Mouse (Mus musculus) C2C12 (cell line): ENCODE data around the gene Wbp2. TPM values are rescaled to one million over a fixed set of nuclear protein-coding genes. Genes with fewer than 3 reads are reported as not detected.
A peak's percentile ranks its signal among the peaks of the same experiment; 100 is the strongest.

ENCODE experiments used
- H3K27me3 ChIP-seq: one replicate; pipeline ENCODE4 v1.6.1; 2011; ENCODE audit not compliant: control insufficient read depth, insufficient read depth, insufficient read length
- H3K36me3 ChIP-seq: one replicate; pipeline ENCODE4 v1.6.1; 2011; ENCODE audit not compliant: control insufficient read depth, insufficient read depth
- H3K4me3 ChIP-seq: one replicate; pipeline ENCODE4 v1.5.1; 2011; ENCODE audit warnings: mild to moderate bottlenecking, control low read depth; ENCODE audit not compliant: poor library complexity, insufficient read depth, severe bottlenecking
- H3K79me2 ChIP-seq: one replicate; pipeline ENCODE4 v1.6.1; 2011; ENCODE audit not compliant: control insufficient read depth, insufficient read depth
- H3K79me3 ChIP-seq: one replicate; pipeline ENCODE4 v1.6.1; 2011; ENCODE audit warnings: low read depth, control low read depth
- H3ac ChIP-seq: one replicate; pipeline ENCODE3; 2011; ENCODE audit warnings: low read depth; ENCODE audit not compliant: control insufficient read depth, insufficient read length
- CEBPB ChIP-seq: IDR thresholded peaks from one replicate; pipeline ENCODE4 v1.6.1; 2011; ENCODE audit warnings: low read depth, mild to moderate bottlenecking, control low read depth, moderate library complexity
- CTCF ChIP-seq: IDR thresholded peaks from one replicate; pipeline ENCODE4 v1.5.1; 2011; ENCODE audit not compliant: control insufficient read depth, insufficient read depth, insufficient read length
- FOSL1 ChIP-seq: IDR thresholded peaks from one replicate; pipeline ENCODE4 v1.8.0; 2011; ENCODE audit warnings: mild to moderate bottlenecking, low read length; ENCODE audit not compliant: poor library complexity, insufficient read depth, severe bottlenecking
- MAX ChIP-seq: IDR thresholded peaks from one replicate; pipeline ENCODE4 v1.6.1; 2011; ENCODE audit warnings: mild to moderate bottlenecking, control low read depth
- MYOD1 ChIP-seq: IDR thresholded peaks from one replicate; pipeline ENCODE4 v1.6.1; 2011; ENCODE audit warnings: low read depth; ENCODE audit not compliant: control insufficient read depth, insufficient read length
- MYOG ChIP-seq: IDR thresholded peaks from one replicate; pipeline ENCODE4 v1.6.1; 2011; ENCODE audit not compliant: control insufficient read depth, insufficient read length; ENCODE audit errors: extremely low read depth
- USF1 ChIP-seq: IDR thresholded peaks from one replicate; pipeline ENCODE4 v1.6.1; 2011; ENCODE audit warnings: low read depth, mild to moderate bottlenecking, control low read depth, moderate library complexity
- polyA plus RNA-seq: library from polyadenylated mRNA; unstranded; fragments of >200 nt; fragmentation: generic; extraction: Trizol; gene quantifications from one replicate; pipeline ENCODE4 v1.2.1, GENCODE M21; 2012; ENCODE audit warnings: missing spikeins

Wbp2 gene
- polyA plus RNA-seq, 1 experiment, result 87.6 TPM

DNA sequence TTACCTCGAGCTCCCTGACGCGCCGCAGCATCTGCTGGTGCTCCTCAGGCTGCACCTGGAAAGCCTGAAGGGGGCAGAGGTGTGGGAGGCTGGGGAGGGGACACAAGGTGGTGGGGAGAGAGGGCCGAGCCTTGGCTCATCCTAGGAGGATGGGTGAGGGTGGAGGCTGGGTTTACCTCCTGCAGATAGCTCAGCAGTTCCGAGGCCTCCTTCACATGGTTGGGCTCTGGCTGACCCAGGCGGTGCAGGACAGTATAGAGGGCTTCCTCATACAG, 10.6 kb downstream of the Wbp2 start:
- TF ChIP-seq MAX (no peak), MYOG (no peak), USF1 (no peak), MYOD1 (no peak), CTCF (no peak), CEBPB (no peak), FOSL1 (no peak)
- Histone ChIP-seq H3K79me2 (no peaks in the 10 kb centered on the region), H3K4me3 (no peak overlapping the region), H3K79me3 (no peaks in the 10 kb centered on the region), H3K27me3 (no peaks in the 10 kb centered on the region), H3ac (no peak overlapping the region), H3K36me3 (peaks cover 24% of the 10 kb centered on the region)

DNA sequence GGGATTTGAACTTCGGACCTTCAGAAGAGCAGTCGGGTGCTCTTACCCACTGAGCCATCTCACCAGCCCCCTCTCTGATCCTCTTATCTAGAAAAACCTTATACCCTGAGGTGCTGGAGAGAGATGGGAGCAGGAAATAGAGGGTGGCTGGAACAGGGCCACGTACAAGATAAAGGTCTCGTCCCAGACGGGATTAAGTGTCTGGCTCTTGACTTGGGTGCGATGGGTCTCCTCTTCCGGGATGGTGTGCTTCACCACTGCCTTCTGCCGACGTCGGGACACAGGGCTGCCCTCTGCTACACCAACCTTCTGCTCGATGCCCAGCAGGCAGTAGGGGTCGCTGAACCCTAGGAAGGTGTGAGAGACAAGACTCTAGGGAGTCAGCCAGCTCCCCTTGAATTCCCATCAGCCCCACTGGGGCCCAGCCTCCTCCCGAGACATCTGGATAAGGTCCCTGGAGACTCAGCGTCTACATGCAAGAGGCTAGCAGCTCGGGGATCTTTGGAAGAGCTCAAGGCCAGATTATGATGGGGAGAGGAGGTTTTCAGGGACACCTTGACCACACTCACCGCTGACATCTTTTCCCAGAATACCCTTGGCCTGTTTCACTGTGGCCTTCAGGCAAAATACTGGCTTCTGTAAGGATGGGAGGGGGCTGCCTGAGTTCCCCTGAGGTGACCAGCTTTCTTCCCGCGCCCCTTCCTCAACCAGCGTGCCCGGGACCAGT, 11.1 kb downstream of the Wbp2 start:
- Histone ChIP-seq H3K79me3 (no peaks in the 10 kb centered on the region), H3K79me2 (no peaks in the 10 kb centered on the region), H3ac (no peak overlapping the region), H3K36me3 (peaks cover 19% of the 10 kb centered on the region), H3K27me3 (no peaks in the 10 kb centered on the region), H3K4me3 (no peak overlapping the region)
- TF ChIP-seq MYOD1, result no peak
- TF ChIP-seq FOSL1, result no peak
- TF ChIP-seq USF1, result no peak
- no peak for TF ChIP-seq MYOG
- no peak for TF ChIP-seq CTCF
- no peak for TF ChIP-seq CEBPB
- TF ChIP-seq MAX, result no peak

DNA sequence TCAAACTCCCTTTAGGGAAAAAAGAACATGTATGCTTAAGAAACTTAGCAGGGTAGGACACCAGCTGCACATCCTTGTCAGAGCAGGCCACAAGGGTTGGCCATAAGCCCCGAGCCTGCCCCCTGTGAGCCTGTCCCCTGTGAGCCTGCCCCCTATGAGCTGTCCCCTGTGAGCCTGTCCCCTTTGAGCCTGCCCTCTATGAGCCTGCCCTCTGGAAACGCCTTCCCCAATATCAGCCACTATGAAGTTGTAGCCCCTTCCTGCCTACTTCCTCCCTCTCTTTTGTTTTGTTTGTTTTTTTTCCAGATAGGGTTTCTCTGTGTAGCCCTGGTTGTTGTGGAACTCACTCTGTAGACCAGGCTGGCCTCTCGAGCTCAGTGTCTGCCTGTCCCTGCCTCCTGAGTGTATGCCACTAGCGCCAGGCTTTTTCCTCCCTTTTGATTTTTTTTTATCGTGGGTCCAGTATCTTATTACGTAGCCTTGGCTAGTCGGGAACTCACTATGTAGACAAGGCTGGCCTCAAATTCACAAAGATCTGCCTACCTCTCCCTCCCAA, 12.3 kb downstream of the Wbp2 start:
- TF ChIP-seq MYOD1 (no peak), FOSL1 (no peak), CTCF (no peak), MYOG (no peak), CEBPB (no peak), USF1 (no peak), MAX (no peak)
- Histone ChIP-seq H3K4me3 (no peak overlapping the region), H3K79me2 (no peaks in the 10 kb centered on the region), H3ac (no peak overlapping the region), H3K79me3 (no peaks in the 10 kb centered on the region), H3K36me3 (peaks cover 9% of the 10 kb centered on the region), H3K27me3 (no peaks in the 10 kb centered on the region)

DNA sequence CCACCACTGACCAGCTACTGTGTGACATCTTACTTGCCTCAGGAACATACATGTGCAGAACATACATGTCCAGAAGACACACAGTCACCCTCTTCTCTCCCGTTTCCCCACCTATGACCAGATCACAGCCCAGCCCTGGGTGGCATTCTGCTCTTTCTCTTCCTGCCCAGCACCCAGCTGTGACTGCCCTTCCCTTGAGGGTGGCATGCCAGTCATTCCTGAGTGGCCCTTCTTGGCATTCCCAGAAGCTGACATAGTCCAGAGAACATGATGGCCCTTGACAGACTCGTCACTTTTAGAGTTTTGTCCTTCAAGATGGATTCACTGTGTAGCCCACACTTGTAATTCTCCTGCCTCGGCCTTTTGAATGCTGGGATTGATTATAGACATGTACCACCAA, 14.2 kb downstream of the Wbp2 start:
- Histone ChIP-seq H3K27me3 (no peaks in the 10 kb centered on the region), H3K79me2 (no peaks in the 10 kb centered on the region), H3K4me3 (no peak overlapping the region), H3K36me3 (no peaks in the 10 kb centered on the region), H3ac (no peak overlapping the region), H3K79me3 (no peaks in the 10 kb centered on the region)
- TF ChIP-seq CEBPB, result no peak
- no peak for TF ChIP-seq MYOD1
- no peak for TF ChIP-seq MAX
- TF ChIP-seq USF1, result no peak
- no peak for TF ChIP-seq FOSL1
- TF ChIP-seq CTCF, result no peak
- no peak for TF ChIP-seq MYOG

DNA sequence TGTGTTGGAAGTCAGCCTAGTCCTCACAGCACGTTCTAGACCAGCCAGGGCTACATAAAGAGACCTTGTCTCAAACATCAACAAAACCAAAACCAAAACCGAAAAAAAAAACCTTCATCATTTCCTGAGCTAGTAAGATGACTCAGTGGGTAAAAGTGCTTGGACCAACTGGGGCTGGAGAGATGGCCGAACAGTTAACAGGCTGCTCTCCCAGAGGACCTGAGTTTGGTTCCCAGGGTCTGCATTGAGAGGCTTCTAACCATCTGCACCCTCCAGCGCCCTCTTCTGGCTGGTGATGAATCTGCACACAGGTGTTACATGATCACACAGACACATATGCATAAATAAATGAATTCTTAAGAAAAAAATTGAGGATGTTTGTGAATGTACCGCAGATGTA, 15.3 kb downstream of the Wbp2 start:
- no peaks in the 10 kb centered on the region for H3K36me3 ChIP-seq
- no peak overlapping the region for H3ac ChIP-seq
- H3K79me2 ChIP-seq, result no peaks in the 10 kb centered on the region
- no peak for TF ChIP-seq MAX
- peak; percentile 13 for TF ChIP-seq CTCF
- TF ChIP-seq USF1, result no peak
- TF ChIP-seq CEBPB, result no peak
- TF ChIP-seq MYOG, result no peak
- H3K79me3 ChIP-seq, result no peaks in the 10 kb centered on the region
- no peak overlapping the region for H3K4me3 ChIP-seq
- H3K27me3 ChIP-seq, result no peaks in the 10 kb centered on the region

DNA sequence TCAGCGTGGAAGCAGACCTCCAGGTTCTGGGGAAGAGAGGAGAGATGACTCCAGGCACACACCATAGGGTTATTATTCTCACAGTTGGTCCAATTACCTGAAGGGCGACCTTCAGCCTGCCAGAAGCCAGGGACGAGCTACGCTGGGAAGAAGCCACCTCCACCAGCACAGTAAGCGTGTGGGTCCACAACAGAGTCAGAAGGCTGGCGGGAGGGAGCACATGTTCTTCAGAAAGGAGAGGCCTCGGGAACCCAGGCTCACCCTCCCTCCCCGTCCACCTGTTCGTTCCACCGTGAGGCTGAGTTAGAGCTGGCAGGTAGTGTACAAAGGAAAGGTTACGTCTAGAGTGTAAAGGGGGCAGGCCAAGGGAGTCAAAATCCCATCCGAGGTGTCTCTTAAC, 21.4 kb downstream of the Wbp2 start:
- H3K79me2 ChIP-seq, result no peaks in the 10 kb centered on the region
- H3K36me3 ChIP-seq, result peaks cover 6% of the 10 kb centered on the region
- H3K4me3 ChIP-seq, result no peak overlapping the region
- no peak for TF ChIP-seq MYOD1
- no peak for TF ChIP-seq MYOG
- no peak for TF ChIP-seq CTCF
- TF ChIP-seq MAX, result no peak
- TF ChIP-seq CEBPB, result no peak
- TF ChIP-seq USF1, result no peak
- TF ChIP-seq FOSL1, result no peak
- H3ac ChIP-seq, result no peak overlapping the region
- no peaks in the 10 kb centered on the region for H3K79me3 ChIP-seq
- no peaks in the 10 kb centered on the region for H3K27me3 ChIP-seq
